Mouse (Mus musculus) lung, postnatal 10 days (tissue): ENCODE measurements around the gene Adk.
A peak's percentile ranks its signal among the peaks of the same experiment; 100 is the strongest.

ENCODE experiments used
- DNase-seq: peaks from one replicate; pipeline ENCODE4 v3.0.0; 2021

Adk gene

DNA sequence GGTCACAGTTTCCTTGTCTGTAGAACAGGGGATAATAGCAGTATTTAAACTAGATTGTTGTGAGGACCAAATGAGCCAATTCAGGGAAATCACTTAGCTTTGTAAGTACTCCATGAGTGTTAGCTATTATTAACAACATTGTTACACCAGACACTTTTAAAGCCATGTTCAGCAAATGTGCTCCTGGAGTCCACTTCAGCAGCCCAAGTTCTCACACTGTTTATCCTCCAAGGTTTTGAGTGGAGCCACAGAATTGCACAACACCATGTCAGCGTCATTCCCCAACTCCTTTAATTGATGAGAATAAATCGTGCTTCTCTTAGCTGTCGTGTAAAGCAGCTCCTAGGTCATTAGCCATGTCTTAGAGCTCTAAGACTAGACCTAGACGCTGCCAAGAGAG is 437.8 kb downstream of the Adk start:
- DNase-seq = peak; percentile 48
